Mouse (Mus musculus): Measurements from ENCODE around the gene Acbd4. TPM values are rescaled to one million over a fixed set of nuclear protein-coding genes. Genes with fewer than 3 reads are reported as not detected.

Acbd4 gene
- polyA plus RNA-seq, 1 experiment = 5.7 TPM

GRCm38 (mm10) chr11:103142441-103143182 is 41.1 kb downstream of the Acbd4 start:
- Histone ChIP-seq H3K36me3 (ENCODE audit: control insufficient read depth, insufficient read depth, low read length) (no peaks in the 10 kb centered on the region), H3K27me3 (ENCODE audit: control insufficient read depth, insufficient read depth, low read length) (no peaks in the 10 kb centered on the region), H3K27ac (ENCODE audit: control insufficient read depth, insufficient read depth, low read depth, low read length) (peak overlapping the region; percentile 54), H3K4me1 (ENCODE audit: control insufficient read depth, insufficient read depth, low read length) (peaks cover 15% of the 10 kb centered on the region), H3K4me3 (ENCODE audit: control insufficient read depth, low read depth, low read length) (no peak overlapping the region)
- no peak for TF ChIP-seq CTCF (IDR thresholded peaks at IDR 0.05; ENCODE audit: control insufficient read depth, insufficient read depth, insufficient replicate concordance, low read depth, low read length)
- no peak for TF ChIP-seq POLR2A (IDR thresholded peaks at IDR 0.05; ENCODE audit: control insufficient read depth, low read depth, low read length)

GRCm38 (mm10) chr11:103144309-103145285 is 43.1 kb downstream of the Acbd4 start:
- TF ChIP-seq CTCF (IDR thresholded peaks at IDR 0.05; ENCODE audit: control insufficient read depth, insufficient read depth, insufficient replicate concordance, low read depth, low read length) = no peak
- no peaks in the 10 kb centered on the region for H3K36me3 ChIP-seq (ENCODE audit: control insufficient read depth, insufficient read depth, low read length)
- peaks cover 15% of the 10 kb centered on the region for H3K4me1 ChIP-seq (ENCODE audit: control insufficient read depth, insufficient read depth, low read length)
- H3K27me3 ChIP-seq (ENCODE audit: control insufficient read depth, insufficient read depth, low read length) = no peaks in the 10 kb centered on the region
- H3K27ac ChIP-seq (ENCODE audit: control insufficient read depth, insufficient read depth, low read depth, low read length) = no peak overlapping the region
- H3K4me3 ChIP-seq (ENCODE audit: control insufficient read depth, low read depth, low read length) = no peak overlapping the region

GRCm38 (mm10) chr11:103146386-103146785 is 44.9 kb downstream of the Acbd4 start:
- H3K4me1 ChIP-seq (ENCODE audit: control insufficient read depth, insufficient read depth, low read length) = peaks cover 16% of the 10 kb centered on the region
- no peak for TF ChIP-seq POLR2A (IDR thresholded peaks at IDR 0.05; ENCODE audit: control insufficient read depth, low read depth, low read length)
- TF ChIP-seq CTCF (IDR thresholded peaks at IDR 0.05; ENCODE audit: control insufficient read depth, insufficient read depth, insufficient replicate concordance, low read depth, low read length) = no peak
- H3K27ac ChIP-seq (ENCODE audit: control insufficient read depth, insufficient read depth, low read depth, low read length) = no peak overlapping the region
- H3K27me3 ChIP-seq (ENCODE audit: control insufficient read depth, insufficient read depth, low read length) = no peaks in the 10 kb centered on the region
- no peak overlapping the region for H3K4me3 ChIP-seq (ENCODE audit: control insufficient read depth, low read depth, low read length)
- no peaks in the 10 kb centered on the region for H3K36me3 ChIP-seq (ENCODE audit: control insufficient read depth, insufficient read depth, low read length)

GRCm38 (mm10) chr11:103147766-103148165 is 46.3 kb downstream of the Acbd4 start:
- H3K27me3 ChIP-seq (ENCODE audit: control insufficient read depth, insufficient read depth, low read length) = no peaks in the 10 kb centered on the region
- H3K4me3 ChIP-seq (ENCODE audit: control insufficient read depth, low read depth, low read length) = no peak overlapping the region
- no peak overlapping the region for H3K27ac ChIP-seq (ENCODE audit: control insufficient read depth, insufficient read depth, low read depth, low read length)
- TF ChIP-seq CTCF (IDR thresholded peaks at IDR 0.05; ENCODE audit: control insufficient read depth, insufficient read depth, insufficient replicate concordance, low read depth, low read length) (no peak), POLR2A (IDR thresholded peaks at IDR 0.05; ENCODE audit: control insufficient read depth, low read depth, low read length) (no peak)
- H3K4me1 ChIP-seq (ENCODE audit: control insufficient read depth, insufficient read depth, low read length) = peaks cover 7% of the 10 kb centered on the region
- no peaks in the 10 kb centered on the region for H3K36me3 ChIP-seq (ENCODE audit: control insufficient read depth, insufficient read depth, low read length)

GRCm38 (mm10) chr11:103149771-103150170 is 48.3 kb downstream of the Acbd4 start:
- Histone ChIP-seq H3K4me1 (ENCODE audit: control insufficient read depth, insufficient read depth, low read length) (peaks cover 4% of the 10 kb centered on the region), H3K27me3 (ENCODE audit: control insufficient read depth, insufficient read depth, low read length) (no peaks in the 10 kb centered on the region), H3K36me3 (ENCODE audit: control insufficient read depth, insufficient read depth, low read length) (no peaks in the 10 kb centered on the region), H3K4me3 (ENCODE audit: control insufficient read depth, low read depth, low read length) (no peak overlapping the region), H3K27ac (ENCODE audit: control insufficient read depth, insufficient read depth, low read depth, low read length) (no peak overlapping the region)
- TF ChIP-seq CTCF (IDR thresholded peaks at IDR 0.05; ENCODE audit: control insufficient read depth, insufficient read depth, insufficient replicate concordance, low read depth, low read length) (no peak), POLR2A (IDR thresholded peaks at IDR 0.05; ENCODE audit: control insufficient read depth, low read depth, low read length) (no peak)

- Histone ChIP-seq H3K36me3 (ENCODE audit: control insufficient read depth, insufficient read depth, low read length) (no peaks in the 10 kb centered on the region), H3K4me3 (ENCODE audit: control insufficient read depth, low read depth, low read length) (peak overlapping the region; percentile 74), H3K4me1 (ENCODE audit: control insufficient read depth, insufficient read depth, low read length) (peaks cover 9% of the 10 kb centered on the region), H3K27ac (ENCODE audit: control insufficient read depth, insufficient read depth, low read depth, low read length) (peak overlapping the region; percentile 73), H3K27me3 (ENCODE audit: control insufficient read depth, insufficient read depth, low read length) (no peaks in the 10 kb centered on the region)
- TF ChIP-seq POLR2A (IDR thresholded peaks at IDR 0.05; ENCODE audit: control insufficient read depth, low read depth, low read length) (peak; percentile 39; the same call in 1 of the 2 replicates), CTCF (IDR thresholded peaks at IDR 0.05; ENCODE audit: control insufficient read depth, insufficient read depth, insufficient replicate concordance, low read depth, low read length) (peak; percentile 98)
Observed at GRCm38 (mm10) chr11:103158621-103159478, 57.4 kb downstream of the Acbd4 start.
